Mouse (Mus musculus) heart, embryonic 11.5 days (tissue): Measurements from ENCODE around the gene Mettl7a2. TPM values are rescaled to one million over a fixed set of nuclear protein-coding genes. Genes with fewer than 3 reads are reported as not detected.

Source experiments
- polyA plus RNA-seq: library from polyadenylated mRNA; unstranded; fragments of >200 nt; fragmentation: Nextera tagmentation; extraction: Ambion mirVana; gene quantifications from 2 replicates; pipeline ENCODE4 v1.2.1, GENCODE M21; 2014

The Mettl7a2 gene
- polyA plus RNA-seq, 1 experiment from 2014 or later, result not detected

Other genes with a start within 250 kb of the Mettl7a2 start
- 33.7 and 38.6 TPM in 2 replicates for gene Atf1, start 125.4 kb upstream of the Mettl7a2 start, polyA plus RNA-seq
- not detected in 2 replicates for gene Tmprss12, start 72.4 kb upstream of the Mettl7a2 start, polyA plus RNA-seq
- gene Mettl7a1, start 49.1 kb upstream of the Mettl7a2 start, polyA plus RNA-seq, result 2.5 and 2.7 TPM in 2 replicates
- gene Mettl7a3, start 18.3 kb upstream of the Mettl7a2 start, polyA plus RNA-seq, result not detected in 2 replicates
- not detected in 2 replicates for gene Methig1, start 51 bp upstream of the Mettl7a2 start, polyA plus RNA-seq
- gene Higd1c, start 11.3 kb downstream of the Mettl7a2 start, polyA plus RNA-seq, result not detected in 2 replicates
- not detected in 2 replicates for gene Gm5475, start 68.9 kb downstream of the Mettl7a2 start, polyA plus RNA-seq
- gene Slc11a2, start 71.9 kb downstream of the Mettl7a2 start, polyA plus RNA-seq, result 14.9 and 15.5 TPM in 2 replicates
- gene Letmd1, start 115.8 kb downstream of the Mettl7a2 start, polyA plus RNA-seq, result 19.0 and 19.3 TPM in 2 replicates
- 9.4 and 10.2 TPM in 2 replicates for gene Csrnp2, start 142.3 kb downstream of the Mettl7a2 start, polyA plus RNA-seq
- 15.4 and 18.9 TPM in 2 replicates for gene Tfcp2, start 198.8 kb downstream of the Mettl7a2 start, polyA plus RNA-seq
- 2.3 and 3.1 TPM in 2 replicates for gene Pou6f1, start 246.8 kb downstream of the Mettl7a2 start, polyA plus RNA-seq